Mouse (Mus musculus) left cerebral cortex, postnatal 4 days (tissue): ENCODE measurements at regions not wholly inside any gene's neighbourhood (a gene's known extent, or its start where the extent isn't known, plus 50 kb on each side); places are given as distances from the start of the nearest gene placed in this dataset.

Experiments used
- DNase-seq: peaks from one replicate; pipeline ENCODE4 v3.0.0-alpha.2; 2022
- intact Hi-C: fragments of 180-260 bp; cut with DNase I; formaldehyde crosslinking; loops from one replicate; pipeline ENCODE4 v1.15.1; 2025

DNA sequence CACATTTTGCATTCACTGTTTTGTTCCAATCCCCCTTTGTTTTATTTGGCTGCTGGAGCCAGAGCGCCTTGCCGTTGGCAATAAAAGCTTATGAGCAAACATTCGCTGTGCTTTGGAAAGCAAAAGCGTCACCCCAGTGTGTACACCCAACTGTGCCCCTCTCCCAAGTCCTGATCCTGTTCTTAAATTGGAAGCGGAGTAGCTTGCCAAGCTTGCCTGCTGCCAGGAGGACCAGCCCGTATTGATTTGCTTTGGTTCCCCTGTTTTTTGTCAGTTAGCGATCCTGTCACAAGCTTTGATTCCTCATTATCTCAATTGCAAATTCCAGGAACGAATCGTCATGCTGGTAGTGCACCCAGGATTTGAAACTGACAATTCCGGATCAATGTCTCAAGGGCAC lies 917.5 kb downstream of the Olfm4 start:
- intact Hi-C loops = no loop called here
- DNase-seq = peak; percentile 47

DNA sequence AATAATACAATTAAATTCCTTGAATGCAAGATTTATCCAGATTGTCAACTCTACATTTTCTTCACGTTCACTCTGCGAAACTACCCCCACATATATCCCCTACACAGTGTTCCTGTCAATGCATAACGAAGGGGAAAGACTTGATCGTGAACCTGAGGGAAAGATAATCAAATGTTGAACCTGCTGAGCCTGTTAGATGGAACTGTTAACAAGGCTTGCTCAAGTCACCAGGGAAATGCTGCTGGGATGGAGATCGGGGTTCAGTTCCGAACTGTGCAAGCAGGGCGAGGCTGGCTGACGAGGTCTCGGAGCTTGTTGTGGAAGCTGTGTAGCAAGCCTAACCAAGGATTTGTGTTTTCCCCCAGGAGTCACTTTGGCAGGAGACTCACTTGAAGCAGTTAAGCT lies 917.9 kb downstream of the Olfm4 start:
- peak; percentile 24 for DNase-seq
- intact Hi-C loops = no loop called here

DNA sequence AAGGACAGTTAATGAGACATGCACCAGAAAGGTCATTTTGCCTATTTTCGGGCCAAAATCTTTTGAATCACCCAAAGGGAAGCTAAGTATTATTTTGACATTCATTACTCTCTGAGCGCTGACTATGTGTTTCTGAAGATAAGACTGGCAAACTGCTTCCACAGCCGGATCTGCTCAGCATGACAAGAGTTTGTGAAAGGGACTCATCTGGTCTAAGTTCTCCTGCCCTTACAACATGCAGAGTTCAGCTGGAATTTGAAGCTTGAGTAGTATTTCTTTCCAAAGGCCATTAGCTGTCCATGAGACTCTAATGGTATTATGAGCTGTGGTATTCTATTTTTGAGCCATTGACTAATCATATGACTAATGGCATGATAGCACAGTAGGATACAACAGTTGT lies 932.1 kb downstream of the Olfm4 start:
- no peak for DNase-seq
- intact Hi-C loops = no loop called here

DNA sequence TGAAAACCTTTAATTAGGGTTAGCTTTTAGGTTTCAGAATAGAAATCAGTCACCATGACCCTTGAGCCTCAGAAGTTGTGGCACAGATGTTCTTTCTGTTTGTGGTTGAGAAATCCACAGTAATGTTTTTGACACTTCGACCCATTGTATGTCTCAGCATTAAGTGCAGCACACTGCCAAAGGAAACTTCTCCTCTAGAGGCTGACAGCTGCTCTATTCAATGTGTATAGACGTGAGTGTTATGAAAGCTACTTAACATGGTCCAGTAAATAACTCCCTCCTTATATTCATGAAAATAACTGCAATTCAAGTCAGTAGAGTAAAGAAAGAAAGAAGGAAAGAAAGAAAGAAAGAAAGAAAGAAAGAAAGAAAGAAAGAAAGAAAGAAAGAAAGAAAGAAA lies 939.9 kb downstream of the Olfm4 start:
- intact Hi-C loops = no loop called here
- DNase-seq = no peak

DNA sequence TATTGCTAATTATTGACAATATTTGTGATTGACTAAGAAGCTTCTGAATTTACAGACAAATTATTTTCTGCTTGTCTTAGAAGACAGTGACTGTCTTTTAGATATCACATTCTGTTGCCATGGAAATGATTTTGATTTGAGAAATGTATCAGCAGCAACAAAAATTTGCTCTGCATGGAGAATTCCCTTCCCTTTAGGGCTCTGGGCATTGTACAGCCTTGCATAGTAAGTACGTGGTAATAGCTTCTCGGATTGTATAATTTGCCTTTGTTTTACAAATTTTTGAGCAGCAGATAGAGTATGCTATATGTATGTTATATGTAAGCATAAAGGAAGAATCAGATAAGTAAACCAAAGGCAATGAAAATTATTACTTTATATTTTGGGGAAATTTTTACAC lies 976.1 kb downstream of the Olfm4 start:
- no peak for DNase-seq
- intact Hi-C loops = no loop called here

DNA sequence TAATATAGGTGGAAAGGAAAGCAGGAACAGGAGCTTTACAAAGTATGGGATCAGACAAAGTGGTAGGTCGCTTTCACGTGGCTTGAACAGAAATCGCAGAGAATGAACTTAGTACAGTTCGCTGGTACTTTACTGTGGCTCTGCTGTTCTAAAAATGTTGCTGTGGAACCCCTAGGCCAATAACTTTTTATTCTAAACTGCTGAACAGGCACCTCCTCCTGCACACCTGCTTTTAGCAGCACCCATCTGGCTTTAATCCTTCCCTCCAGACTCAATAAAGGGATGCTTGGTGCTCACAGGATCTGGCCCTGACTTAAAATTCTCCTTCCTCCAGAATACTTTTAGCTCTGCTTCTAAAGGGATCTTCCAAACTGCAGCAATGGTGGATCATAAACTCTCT lies 991.9 kb downstream of the Olfm4 start:
- no peak for DNase-seq
- intact Hi-C loops = no loop called here

DNA sequence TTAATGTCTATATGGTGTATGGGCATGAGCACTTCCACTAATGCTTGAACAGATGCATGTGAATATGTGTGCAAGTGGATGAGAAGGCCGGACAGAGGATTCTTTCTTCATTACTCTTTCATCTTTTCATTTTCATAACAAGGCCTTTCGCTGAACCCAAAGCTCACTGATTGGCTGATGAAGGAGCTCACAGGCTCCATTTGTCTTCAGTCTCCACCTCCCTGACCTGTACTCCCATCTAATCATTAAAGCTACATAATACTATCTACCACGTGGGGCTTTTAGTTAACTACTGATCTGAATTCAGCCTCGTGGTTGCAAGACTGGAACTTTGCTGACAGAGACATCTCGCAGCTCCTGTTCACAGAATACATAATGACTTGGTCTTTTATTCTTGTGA lies 992.8 kb downstream of the Olfm4 start:
- intact Hi-C loops = no loop called here
- no peak for DNase-seq

DNA sequence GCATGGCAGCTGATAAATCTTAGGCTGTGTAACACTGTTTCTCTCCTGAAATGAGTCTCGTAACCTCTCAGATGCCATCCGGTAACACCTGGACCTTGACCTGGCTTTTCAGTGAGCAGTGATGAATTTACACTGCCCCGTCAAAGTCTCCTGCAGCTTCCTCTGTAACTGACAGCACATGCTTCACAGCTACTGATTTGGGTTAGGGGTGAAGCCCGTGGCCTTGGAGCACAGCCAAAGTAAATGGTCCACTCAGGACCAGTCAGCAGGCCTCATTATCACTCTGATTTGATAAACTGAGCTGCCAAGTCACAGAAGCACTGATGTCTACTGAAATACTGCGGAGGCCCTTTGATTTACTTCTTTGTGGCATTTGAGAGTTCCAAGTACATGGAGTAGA lies 995.6 kb downstream of the Olfm4 start:
- peak; percentile 9 for DNase-seq
- intact Hi-C loops = no loop called here

DNA sequence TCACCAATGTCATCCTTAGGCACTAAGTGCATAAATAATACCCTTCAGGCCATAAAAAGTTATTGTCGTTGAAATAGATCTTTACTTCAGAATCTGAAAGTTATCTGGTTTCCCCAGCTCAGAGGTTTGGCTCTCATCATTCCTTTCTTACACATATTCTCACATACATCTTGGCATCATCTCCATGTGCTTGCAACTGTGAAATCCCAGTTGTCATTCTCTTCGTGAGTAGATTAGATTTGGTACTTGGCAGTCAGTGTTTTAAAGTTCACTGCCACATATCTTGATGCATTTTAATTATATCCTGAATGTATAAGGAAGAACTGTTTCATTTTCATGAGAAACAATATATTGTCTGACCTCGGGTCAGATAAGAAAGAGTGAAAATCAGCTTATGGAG lies 1006.3 kb downstream of the Olfm4 start:
- no peak for DNase-seq
- intact Hi-C loops = no loop called here

DNA sequence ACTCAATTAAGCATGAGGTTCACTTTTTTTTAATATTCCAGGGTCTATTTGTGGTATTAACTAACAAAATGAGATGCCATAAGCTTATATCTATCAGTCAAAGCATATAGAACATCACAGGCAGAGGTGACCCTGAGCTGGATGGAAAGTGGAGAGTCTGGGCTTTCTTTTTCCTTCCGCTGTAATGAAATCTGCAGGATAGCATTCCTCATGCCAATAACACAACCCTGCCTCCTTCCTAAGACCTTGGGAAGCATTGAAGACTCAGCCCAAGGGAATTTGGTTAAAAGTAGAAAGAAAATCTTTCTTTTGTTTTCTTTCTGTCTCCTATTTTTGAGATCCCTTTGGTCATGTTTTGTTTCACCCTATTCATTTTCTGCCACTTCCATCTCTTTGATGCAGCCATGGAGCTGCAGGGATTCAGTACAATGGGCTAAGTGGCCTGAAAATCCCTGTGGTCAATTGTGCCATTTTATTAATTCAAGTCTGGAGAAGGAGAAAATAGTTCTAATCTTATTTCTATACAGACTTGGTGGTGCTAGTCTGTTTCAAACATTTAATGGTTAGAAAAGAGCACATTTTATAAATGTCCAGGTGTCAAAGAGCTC lies 1006.9 kb downstream of the Olfm4 start:
- intact Hi-C loops = no loop called here

DNA sequence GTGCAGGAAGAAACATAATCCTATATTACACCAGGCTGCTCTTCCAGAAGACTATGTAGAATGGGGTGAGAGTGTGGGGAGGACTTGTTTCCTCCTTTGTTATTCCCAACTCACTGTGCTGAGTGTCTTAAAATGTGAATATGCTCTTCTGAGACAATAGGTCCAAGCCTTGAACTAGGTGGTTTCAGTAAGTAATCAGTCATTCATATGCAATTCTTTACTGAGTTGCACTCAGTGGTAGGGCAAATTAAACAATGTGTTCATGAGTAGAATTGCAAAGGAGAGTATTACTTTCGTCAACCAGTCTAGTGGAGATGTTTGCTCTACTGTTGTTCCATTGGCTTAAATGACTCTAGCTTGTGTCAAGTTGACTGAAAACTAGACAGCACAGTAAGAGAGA lies 1015.1 kb downstream of the Olfm4 start:
- DNase-seq = no peak
- intact Hi-C loops = no loop called here

More for the DNA sequence above, 1006.9 kb downstream of the Olfm4 start:
- DNase-seq = no peak

DNA sequence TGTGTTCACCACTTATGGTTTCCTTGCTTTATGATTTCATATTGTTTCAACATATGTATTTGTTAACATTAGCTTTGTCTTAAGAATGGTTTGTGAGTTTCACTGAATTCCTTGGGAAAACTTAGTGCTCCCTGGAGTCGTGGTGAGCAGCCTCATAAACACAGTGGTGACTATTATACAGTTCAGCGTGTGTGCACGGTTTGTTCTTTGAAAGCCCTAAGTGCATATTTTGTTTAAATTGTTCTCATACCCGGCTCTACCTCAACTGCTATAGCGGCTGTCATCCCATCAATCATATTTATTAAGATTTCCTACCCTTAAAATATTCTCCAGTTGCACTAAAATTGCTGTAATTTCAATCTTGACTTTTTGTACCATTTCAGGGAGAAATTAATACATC lies 1029.3 kb downstream of the Olfm4 start:
- intact Hi-C loops = no loop called here
- DNase-seq = no peak

DNA sequence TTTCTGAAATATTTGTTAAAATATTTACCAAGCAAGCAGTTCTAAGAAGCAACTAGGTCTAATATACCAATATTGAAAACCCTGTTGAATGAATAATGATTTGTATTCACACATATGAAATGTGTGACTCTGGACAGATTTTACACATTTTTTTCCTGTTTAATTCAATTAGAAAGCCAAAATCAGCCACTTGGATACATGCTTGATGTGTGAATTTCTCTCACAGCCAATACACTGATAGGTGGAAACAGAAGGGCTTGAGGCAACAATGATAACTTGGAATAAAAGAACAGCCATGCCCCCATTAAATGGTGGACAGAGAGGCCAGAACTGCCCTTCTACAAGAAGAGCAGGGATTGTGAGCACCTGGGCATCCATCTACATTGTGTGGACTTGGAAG lies 1047.6 kb downstream of the Olfm4 start:
- intact Hi-C loops = no loop called here
- no peak for DNase-seq

DNA sequence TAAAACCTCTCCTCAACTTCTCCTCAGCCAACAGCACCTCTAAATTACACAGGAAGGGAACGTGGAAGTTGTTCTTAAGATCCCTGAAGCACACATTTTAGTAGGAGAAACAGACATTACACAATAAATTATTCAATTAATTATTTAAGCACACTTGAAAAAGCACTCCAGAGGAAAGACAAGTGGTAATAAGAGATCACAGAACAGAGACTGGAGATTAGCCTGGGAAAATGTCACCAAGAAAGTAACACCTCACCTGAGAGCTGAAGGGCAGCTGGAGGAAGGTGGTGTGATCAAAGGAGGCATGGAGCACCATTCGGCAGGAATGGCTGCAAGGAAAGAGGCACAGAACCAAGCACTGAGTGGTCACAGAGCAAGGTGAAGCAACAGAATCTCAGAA lies 1053.8 kb downstream of the Olfm4 start:
- intact Hi-C loops = no loop called here
- no peak for DNase-seq

DNA sequence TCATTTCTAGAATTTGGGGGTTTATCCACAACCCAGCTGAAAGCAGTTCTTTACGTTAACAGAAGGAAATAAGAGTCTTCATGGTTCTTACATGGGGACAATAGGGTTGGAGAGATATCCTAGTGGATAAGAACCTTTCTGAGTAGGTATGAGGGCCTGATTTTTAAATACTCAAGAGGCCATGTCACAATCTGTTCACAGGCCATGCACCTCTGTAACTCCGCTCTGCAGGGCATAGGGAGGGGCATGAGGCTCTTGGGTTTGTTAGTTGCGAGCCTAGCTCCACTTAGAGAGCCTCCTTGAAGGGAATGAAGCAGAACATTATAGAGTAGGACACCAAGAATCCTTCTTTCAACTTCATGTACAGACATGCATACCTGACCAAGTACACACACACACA lies 1054.2 kb downstream of the Olfm4 start:
- DNase-seq = no peak
- intact Hi-C loops = no loop called here
